Mouse (Mus musculus): ENCODE data around the gene Spred2. TPM values are rescaled to one million over a fixed set of nuclear protein-coding genes. Genes with fewer than 3 reads are reported as not detected.

Spred2 gene
- 12.2 and 12.6 TPM in 2 replicates for polyA plus RNA-seq (2012; rRNA removed; ENCODE audit: low replicate concordance)

DNA sequence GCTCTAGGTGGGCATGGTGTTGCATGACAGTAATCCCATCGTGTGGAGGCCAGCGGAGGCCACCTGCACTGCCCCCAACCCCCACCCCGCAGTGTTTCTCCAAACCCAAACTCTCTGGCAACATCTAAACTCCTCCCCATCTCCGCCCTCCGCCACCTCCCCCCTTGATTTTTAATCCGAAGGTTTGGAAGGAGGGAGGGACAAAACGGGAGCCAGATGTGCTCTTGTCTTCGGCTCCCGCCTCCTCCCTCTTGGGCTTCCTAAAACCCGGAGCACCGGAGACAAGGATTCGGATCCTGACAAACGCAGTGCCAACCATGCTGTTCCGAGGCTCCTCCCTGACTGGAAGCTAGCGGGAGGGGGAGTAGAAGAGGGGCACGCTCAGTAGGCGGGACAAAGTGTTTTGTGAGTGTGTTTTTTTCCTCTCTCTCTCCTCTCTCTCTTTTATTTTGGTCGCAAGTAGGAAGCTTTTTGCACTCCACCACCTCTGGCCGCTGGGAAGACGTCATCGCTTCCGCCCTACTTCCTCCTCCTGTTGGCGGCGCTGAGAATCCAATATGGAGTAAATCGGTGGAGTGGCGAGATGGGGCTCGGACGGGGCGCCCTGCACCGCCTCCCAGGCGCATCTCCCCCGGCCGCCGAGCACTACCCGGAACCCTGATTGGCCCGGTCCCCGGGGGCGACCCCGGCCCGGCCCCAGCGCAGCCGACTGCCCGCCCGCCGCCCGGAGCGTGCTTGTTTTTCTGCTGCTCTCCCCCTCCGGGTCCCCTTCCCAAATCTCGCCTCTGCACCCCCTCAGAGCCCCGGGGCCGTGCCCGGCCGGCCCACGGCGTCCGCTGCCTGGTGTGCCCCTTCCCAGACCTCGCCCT lies at the start of gene Spred2:
Gene Spred2 (plus strand): TSS at position 488 of the 869 bp plus-strand sequence.

Other genes starting within 250 kb of the Spred2 start
- gene Actr2, start 188.5 kb downstream of the Spred2 start, polyA plus RNA-seq (2012; rRNA removed; ENCODE audit: low replicate concordance) = 4.5 and 4.8 TPM in 2 replicates